Mouse (Mus musculus): ENCODE data around the gene Rps11.
"Not testable (repeated sequence)": the region's sequence is repeated elsewhere in the genome, so short reads cannot be mapped to it uniquely, and the experiment has no call there.

Gene Rps11

DNA sequence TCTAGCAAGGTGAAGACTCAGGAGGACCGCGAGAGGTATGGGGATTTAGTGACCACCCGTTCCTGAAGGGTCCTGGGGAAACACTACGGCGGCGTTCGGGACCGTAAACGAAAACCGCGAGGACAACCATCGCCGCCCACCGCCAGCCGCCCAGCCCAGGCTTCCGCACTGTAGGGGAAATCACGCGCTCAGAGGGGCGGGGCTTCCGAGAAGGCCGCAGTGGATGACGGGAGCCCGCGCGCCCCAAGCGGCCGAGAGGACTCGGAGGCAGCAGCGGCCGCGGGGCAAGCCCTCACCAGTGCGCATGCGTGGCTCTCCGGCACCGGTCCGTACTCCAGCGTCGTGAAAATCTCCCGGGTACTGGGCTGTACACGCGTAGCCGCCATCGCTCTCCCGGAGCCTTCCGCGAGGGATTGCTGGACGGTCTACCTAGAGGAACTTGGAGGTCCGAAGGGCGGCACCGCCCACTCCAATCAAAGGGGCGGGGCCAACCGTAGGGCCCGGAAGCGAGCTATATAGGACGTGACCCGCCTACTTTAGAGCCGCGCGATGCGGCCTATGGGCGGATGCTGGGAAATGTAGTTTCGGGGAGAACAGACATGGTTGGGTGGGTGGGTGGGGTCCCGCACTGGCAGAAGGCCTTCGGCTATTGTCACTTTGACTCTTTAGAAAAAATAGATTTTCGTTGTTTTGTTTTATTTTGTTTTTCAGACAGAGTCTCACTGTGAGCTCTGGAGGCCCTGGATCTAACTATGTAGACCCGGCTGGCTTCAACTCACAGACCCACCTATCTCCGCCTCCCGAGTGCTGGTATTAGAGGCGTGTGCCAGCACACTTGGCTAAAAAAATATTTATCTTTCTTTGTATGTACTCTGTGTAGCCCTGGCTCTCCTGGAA, 30.1 kb upstream of the Rps11 start, which contains the start of the genes Pih1d1 and Aldh16a1:
Gene Pih1d1 (plus strand): TSS at position 208 of the 897 bp plus-strand sequence.
Gene Aldh16a1 (minus strand): TSS at position 489 of the 897 bp plus-strand sequence.
- in situ Hi-C loops (cut with MboI, MseI) = no loop called here

DNA sequence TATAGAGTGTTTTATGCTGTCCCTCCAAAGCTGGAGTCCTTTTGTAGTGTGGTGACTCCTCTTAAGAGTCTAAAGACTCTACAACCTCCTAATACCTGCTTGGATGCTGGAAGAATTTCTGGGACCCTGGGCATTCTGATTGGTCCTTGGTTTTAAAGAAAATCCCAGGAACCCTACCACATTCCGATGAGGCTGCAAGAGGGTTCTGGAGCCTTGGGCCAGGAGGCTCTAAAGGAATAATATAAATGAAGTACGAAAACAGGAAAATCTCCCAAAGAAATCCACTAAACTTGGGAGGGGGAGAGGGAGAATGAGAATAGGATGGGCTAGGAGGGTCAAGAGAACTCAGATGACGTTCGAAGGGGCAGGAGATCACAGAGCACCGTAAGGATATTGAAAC, 29.3 kb upstream of the Rps11 start:
- in situ Hi-C loops (cut with MboI, MseI) = no loop called here

DNA sequence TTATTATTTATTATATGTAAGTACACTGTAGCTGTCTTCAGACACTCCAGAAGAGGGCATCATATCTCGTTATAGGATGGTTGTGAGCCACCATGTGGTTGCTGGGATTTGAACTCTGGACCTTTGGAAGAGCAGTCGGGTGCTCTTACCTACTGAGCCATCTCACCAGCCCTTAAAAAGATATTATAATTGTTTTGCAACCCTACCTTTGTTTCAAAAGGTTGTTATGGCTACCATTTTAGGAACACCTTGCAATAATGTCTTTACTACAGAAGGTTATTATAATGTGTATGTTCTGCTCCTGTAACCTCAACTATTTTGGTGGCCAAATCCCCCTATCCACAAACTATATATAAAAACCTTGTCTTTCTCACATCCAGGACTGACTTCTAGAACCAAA, 28.8 kb upstream of the Rps11 start:
- in situ Hi-C loops (cut with MboI, MseI) = not testable (repeated sequence)

DNA sequence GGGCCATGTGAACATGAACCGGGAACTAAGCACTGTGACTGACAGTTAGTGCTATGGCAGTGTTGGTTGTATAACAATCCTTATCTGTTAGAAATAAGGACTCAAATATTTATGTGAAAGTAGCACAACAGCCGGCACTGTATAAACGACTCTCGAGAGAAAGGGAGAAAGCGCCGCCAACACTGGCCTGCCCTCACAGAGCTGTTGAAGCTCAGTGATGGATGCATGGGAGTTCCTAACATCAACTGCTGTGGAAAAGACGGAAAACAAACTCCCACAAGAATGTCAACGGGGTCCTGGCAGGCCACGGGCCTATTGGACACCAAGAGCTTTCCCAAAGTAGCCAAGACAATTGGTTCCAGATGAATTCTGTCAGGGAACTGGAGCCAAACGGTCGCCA, 27.1 kb upstream of the Rps11 start:
- in situ Hi-C loops (cut with MboI, MseI) = no loop called here

DNA sequence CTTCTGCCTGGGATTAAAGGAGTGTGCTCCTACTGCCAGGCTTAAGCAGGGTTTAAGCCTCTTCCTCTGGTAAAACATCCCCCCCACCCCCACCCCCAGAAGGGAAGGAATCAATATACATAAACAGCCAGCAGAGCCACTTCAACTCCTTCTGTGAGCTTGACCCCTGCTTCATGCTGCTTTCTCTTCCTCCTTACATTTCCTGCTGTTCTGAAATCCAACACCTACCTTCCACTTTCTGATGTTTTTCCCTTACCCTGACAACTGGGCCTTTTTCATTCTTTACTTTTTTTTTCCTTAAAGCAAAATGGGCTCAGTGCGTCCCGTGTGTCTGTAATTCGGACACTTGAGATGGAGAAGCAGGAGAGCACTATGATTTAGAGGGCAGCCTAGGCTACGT, 26.1 kb upstream of the Rps11 start:
- in situ Hi-C loops (cut with MboI, MseI) = no loop called here

DNA sequence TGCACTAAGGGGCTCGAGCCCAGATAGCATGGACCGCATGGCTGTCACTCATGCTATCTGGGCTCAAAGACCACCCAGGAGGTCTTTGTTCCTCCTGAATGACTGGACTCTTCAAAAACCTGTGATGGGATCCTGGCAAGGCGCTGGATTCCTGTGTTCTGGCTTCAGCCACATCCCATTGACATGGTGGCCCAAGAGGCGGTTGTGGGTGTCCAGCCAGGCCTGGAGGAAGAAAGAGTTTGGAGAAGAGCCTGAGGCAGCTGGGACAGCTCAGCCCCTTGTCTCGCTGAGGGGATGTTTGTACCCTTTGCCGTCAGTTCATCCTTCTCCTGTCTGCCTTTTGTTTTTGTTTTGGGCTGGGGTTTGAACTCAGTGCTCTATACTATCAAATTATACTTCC, 25.3 kb upstream of the Rps11 start:
- in situ Hi-C loops (cut with MboI, MseI) = no loop called here

DNA sequence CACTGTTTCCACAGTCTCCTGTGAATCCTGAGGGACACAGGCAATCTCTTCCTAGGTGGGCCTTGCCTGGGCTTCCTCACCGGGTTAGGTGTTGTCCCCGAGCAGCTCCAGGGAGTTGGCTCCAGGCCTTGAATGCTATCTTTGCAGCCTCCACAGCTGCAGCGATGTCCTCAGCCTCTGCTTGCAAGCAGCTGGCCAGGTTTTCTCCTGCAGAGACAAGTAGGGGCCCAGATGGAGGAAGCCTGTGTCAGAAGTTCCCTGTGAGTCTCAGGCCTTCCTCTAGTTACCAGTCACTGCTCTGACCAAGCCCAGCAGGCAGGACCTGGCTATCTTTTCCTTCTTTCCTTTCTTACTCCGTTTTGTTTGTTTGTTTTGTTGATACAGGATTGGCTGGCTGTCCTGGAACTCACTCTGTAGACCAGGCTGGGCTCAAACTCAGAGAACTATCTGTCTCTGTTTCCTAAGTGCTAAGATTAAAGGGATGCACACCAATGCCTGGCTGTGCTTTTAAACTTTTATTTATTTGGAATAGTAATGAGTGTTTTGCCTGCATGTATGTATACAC, 24.4 kb upstream of the Rps11 start:
- in situ Hi-C loops (cut with MboI, MseI) = no loop called here

DNA sequence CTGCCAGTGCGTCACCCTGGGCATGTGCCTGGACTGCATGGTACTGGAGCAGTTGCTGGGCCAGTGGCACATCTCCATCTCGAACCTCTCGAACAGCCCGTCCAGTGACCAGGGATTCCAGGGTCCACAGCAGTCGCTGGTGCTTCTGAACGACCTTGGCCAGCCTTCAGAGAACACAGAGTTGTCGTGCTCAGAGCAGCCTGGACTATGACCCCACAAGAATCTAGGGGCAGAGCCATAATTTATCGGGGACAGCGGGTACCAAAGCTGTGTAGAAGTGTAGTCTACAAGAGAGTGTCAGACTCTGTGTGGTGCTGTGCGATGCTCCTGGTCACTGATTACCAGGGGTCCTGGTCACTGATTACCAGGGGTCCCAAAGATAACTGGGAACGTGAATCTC, 23.7 kb upstream of the Rps11 start:
- in situ Hi-C loops (cut with MboI, MseI) = no loop called here

DNA sequence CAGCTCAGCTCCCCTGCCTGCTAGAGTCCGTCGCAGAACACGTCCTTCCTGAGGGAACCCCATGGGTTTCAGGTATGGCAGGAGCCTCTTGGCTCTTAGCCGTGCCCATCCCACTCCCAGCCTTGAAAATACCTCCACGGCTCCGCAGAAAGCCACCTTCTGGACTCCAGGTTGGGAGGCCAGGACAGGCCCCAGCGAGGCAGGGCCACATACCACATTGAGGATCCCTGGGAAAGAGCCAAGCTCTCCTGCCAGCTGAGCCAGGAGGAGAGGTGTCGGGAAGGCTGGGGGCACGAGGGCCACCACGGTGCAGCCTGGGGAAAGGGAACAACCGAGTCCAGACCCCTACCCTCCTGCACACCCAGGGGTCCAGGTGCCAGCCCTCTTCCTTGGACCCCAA, 23.0 kb upstream of the Rps11 start:
- in situ Hi-C loops (cut with MboI, MseI) = no loop called here

DNA sequence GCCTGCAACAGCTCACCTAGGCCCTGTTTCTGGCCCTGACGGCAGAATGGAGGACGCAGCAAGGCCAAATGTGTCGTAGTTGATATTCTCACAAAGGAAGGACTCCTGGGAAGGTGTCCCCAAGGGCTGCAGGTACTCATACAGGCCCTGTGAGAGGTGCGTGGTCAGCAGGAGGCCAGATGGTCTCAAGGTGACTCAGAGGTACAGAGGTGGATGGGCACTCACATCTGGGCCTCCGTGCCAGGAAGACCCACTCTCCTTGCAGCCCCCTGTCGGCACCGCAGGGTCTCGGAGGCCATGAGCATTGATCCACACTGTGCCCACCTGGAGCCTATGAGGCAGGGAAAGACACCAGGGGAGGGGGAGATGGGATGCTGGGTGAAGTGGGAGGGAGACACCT, 21.2 kb upstream of the Rps11 start:
- in situ Hi-C loops (cut with MboI, MseI) = no loop called here

DNA sequence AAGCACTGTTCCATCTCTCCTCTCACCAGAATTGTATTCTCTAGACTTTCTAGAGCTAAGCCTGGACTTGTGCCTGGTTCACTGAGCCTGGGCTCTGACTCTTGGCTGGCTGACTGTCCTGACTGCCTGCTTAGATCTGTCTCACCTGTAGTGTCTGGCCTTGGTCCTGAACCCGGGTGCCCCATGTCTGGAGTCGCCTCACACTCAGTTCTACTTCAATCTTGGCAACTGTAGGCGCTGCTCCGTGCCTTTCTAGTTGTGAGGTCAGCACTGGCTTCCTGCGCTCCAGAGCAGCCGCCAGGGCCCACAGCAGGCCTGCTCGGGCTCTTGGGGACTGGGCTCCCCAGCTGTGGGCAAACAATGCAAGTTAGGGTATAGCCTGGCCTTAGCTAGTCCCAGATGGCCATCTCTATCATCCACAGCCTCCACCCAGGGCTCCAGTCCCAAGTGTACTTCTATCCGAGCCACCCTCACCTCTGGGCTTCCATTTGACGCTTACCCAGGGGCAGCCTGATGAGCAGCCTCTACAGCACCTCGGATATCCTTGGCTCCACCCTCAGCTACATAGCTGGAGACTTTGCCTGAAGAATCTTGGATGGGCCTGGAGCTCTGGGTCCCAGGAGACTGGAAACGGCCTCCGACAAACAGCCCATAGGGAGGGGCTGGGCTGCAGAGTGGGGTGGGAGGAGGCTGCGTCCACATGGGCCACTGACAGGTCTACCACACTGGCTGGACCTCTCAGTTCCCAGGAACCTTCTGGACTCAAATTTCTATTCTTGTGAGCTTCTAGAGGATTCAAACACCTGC, 20.3 kb upstream of the Rps11 start:
- in situ Hi-C loops (cut with MboI, MseI) = no loop called here

DNA sequence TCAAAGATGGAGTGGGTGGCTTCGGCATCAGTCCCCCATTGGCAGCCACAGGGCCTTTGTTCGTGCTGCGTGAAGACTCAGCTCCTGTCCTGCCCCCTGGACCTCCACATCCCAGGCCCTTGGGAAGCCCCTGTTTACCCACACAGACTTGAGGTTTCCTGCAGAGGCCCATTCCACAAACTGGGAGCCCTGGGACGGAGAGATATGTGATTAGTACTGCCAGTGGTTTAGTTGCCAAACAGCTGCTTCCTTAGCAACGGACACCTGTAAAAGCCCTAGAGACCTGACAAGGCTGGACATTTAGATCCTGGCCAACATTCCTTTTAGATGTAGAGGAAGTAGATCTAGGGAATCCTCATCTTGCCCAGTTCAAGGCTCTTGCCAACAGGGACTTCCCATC, 17.7 kb upstream of the Rps11 start:
- in situ Hi-C loops (cut with MboI, MseI) = no loop called here

DNA sequence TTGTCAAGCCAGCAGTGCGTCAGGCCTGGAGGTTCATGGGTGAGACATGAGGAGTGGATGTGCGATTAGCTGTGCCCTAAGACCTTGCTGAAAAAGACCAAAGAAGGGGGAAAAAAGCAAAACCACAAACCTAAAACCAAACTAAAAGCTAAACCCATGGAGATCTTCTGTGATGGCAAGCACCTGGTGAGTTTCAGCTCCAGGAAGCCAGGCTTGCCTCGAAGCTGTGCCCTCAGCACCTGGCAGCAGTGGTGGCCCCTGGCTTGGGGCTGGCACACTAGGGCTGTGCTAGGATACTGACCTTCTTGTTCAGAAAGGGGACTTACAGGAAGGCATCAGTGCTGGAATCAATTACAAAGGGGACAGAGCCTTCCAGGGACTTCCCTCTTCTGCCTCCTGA, 17.1 kb upstream of the Rps11 start:
- in situ Hi-C loops (cut with MboI, MseI) = no loop called here

DNA sequence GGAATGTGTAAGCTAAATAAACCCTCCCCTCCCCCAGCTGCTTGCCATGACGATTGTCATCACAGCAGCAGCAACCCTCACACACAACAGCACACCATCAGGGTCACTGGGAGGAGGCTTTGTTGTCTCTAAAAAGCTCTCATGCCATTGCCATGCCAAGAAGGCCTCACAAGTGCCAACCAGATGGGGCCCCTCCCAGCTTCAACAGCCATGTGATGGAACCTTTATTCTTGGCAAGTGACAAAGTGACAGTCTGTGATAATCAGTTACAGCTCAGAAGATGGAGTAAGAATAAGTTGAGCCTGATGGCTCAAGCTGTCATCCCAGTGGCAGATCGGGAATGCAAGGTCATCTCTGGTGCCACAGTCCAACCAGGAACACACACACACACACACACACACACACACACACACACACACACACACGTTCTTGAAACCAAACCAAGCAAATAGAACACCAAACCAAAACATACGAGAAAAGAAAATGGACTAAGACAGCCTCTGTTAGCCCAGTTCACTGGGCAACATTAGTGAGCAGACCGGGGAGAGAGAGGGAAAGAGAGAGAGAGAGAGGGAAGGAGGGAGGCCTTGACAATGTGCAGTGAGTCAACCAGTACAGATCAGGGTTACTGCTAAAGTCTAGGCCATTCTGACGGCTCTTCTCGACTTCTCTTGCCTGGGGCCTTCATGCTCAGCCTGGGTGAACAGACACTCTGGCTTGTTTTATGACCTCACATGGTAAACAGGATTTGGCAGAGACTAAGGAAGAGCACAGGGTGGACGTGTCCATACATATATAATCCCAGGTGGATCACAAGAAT, 15.9 kb upstream of the Rps11 start:
- in situ Hi-C loops (cut with MboI, MseI) = no loop called here

DNA sequence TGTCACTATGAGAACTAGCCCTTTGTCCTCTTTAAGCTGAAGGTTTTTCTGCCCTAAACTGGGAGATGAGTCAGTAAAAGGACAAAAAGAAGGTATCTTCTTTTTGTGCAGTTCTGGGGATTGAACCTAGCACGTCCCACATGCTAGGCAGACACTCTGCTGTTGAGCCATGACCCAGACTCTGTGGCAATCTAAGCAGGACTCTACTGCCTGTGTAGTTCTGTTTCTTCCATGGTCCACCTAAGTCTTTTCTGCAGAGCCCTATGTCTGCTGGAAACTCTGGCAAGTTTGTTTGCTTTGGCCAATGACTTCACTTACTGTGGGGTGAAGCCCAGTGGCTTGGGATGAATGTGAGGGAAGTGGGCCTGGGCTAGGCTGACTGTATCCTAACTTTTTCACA, 14.2 kb upstream of the Rps11 start:
- in situ Hi-C loops (cut with MboI, MseI) = no loop called here

DNA sequence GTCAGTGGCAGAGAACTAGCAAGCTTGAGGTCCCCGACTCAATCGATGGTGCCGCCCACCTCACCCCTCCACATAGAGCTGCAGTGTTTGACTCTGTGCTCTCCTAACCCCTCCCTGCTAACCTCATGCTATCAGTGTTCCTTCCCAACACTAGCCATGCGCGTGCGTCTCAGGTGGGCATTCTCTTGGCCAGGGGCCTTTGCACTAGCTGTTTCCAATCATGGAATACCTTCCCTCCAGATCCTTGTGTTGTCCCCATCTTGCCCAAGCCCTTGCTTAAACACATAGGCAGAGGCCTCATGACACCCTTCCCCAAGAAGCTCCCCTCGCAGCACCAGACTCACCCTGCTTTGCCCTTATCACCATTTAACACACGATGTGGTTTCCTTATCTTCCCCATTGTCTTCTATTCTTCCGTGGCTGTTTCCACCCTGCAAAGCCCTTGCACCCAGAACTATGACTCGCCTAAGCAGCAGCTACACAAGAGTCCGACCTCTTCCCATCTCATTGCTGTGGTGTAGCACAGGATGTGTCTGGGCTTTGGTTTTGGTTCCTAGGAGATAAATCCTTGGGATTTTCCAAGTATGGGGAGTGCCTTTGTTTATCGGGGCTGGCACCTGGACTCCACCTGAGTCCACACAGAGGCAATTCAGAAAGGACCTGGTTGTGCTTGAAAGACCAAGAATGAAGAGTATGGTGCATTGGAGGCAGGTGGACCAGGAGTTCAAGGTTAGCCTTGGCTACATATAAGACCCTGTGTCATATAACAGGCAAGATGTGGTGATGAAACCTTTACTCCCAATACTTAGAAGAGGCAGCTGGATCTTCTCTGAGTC, 13.2 kb upstream of the Rps11 start:
- in situ Hi-C loops (cut with MboI, MseI) = no loop called here

DNA sequence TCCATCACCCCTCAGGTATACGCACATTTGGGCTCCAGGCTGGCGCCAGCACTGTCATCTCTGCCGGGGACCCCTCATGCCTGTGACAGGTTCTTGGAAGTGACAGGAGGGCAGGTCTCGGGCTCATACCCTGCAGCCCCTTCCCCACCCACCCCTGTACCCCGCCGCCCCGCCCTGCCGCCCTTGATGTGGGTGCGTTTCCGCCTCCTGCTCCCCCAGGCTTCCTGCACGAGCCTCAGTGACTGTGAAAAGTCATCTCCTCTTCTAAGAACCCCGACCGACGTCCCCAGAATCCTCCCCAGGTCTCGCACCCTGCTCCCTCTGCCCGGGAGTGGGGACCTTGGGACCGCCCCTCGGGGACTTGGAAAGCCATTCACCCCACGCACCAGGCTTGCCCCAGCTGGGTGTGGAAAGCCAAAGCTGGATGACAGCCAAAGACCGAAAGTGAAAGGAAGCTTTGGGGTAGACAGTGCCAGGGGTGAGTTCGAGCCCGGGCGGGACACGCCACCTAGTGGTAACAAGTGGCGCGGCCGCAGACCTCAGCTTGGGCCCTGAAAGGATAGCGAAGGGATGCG, 11.8 kb upstream of the Rps11 start, which contains the start of the genes Gm45713 and Flt3l:
Gene Gm45713 (minus strand): TSS at position 239 of the 575 bp plus-strand sequence.
Gene Flt3l (minus strand): TSS at position 440 of the 575 bp plus-strand sequence.
- in situ Hi-C loops (cut with MboI, MseI) = no loop called here

DNA sequence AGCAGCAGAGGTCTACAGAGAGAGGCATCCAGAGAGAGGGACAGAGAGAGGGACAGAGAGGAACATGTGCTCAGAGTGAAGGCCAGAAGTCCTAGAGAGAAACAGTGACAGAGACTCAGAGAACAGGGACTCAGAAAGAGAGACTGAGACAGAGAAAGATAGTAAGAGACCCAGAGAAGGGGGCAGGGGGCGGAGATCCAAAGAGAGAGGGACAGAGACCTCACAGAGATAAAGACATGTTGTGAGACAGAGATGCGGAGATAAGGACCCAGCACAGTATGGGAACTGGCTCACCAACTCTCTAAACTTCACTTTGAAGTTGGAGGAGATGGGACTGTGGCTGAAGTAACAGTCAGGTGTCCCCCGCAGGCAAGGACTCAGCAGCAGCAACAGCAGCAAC, 11.1 kb upstream of the Rps11 start:
- in situ Hi-C loops (cut with MboI, MseI) = no loop called here

DNA sequence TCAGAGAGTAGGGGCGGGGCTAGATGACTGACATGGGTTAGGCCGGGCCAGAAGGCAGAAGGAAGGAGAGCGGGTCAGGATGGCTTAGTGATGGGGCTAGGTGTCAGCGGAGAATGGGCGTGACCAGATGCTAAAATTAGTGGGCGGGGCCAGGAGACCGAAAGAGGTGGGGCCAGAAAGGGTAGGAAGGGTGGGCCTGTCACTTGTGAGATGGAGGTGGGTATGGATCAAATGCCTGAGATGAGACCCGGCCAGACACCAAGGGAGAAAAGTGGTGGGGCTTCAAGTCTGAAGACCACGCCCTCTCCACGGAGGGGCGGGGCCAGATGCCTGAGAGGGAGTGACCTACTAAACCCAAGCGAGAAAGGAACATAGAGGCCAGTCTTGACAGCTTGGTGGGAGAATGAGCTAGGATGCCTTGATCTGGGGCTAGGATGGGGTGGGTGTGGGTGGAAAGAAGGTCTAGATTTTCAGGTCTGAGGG, 10.3 kb upstream of the Rps11 start:
- in situ Hi-C loops (cut with MboI, MseI) = no loop called here
